Mouse (Mus musculus) brain, embryonic 18.5 days (tissue): ENCODE results near the gene Nkx1-1.

Experiments used
- DNase-seq: peaks from one replicate; pipeline ENCODE4 v3.0.0-alpha.2; 2012; ENCODE audit warnings: low read depth, low spot score

Nkx1-1 gene

DNA sequence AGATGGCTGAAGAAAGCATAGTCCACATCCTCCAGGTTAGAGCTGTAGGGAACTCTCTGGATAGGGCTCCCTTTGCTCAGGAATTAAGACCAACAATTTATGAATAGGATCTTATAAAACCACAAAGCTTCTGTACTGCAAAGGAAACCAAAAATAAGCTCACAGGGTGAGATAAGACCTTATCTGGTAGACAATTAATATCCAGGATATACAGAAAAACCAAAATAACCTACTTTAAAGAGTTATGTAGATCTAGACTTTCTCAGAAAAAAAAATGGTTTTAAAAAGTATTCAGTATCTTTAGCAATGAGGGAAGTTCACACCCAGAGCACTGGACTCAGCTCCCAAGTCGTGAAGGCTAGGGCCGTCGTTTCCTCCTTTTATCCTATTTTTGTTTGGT lies 13.5 kb downstream of the Nkx1-1 start:
- DNase-seq: no peak

DNA sequence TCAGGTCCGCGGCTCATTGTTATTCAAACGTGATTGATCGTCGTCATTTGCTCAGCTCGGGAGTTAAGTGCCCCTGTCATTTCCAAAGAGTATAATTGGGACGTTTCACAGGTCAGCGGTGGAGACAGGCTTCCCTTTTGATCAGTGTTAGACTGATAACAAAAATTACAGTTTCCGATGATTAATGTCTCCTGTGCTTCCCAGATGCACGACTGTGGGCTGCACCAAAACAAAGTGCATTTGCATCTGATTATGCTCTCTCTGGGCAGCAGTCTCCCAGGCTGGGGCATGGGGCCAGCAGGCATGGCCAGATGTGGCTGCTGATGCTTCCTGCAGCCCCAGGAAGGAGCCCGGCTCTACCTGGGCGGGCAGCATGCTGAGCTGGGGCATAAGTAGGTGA lies 33.0 kb downstream of the Nkx1-1 start:
- DNase-seq: no peak

DNA sequence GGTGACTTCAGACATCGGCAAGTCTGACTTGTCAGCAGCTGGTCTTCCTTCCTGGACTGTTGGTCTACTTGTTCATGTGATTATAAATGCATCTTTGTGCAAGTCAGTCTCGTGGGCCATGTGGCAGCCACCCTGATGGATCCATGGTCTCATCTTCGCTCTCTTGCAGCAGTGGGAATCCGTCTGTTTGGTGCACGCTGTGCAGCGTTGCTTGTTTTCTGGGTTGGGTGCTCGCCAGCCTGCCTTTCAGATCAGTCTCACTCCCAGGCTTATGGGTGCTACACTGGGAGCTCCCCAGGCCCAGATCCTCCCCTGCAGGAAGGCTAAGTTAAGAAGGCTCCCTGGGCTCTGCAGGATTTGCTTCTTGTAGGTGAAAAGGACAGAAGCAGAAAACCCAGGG lies 36.9 kb downstream of the Nkx1-1 start:
- no peak for DNase-seq

- DNase-seq: no peak
Measured at GRCm38 (mm10) chr5:33395693-33396092, 38.1 kb downstream of the Nkx1-1 start.

- no peak for DNase-seq
Measured at GRCm38 (mm10) chr5:33393803-33394202, 40.0 kb downstream of the Nkx1-1 start.

GRCm38 (mm10) chr5:33387550-33387949 lies 46.2 kb downstream of the Nkx1-1 start:
- DNase-seq: no peak
